Mouse (Mus musculus) ES-E14 (cell line): ENCODE measurements around the gene Gdf7. TPM values are rescaled to one million over a fixed set of nuclear protein-coding genes. Genes with fewer than 3 reads are reported as not detected.

Experiments used
- DNase-seq: peaks from one replicate; pipeline ENCODE4 v3.0.0-alpha.2; 2013; ENCODE audit warnings: low read depth, low spot score
- H3K27ac ChIP-seq: 2 replicates; pipeline ENCODE4 v1.5.1; 2012; ENCODE audit warnings: low read depth, mild to moderate bottlenecking, low read length, moderate library complexity, mixed read lengths; ENCODE audit not compliant: poor library complexity, insufficient read depth, severe bottlenecking
- H3K36me3 ChIP-seq: 2 replicates; pipeline ENCODE4 v1.6.1; 2012; ENCODE audit warnings: mild to moderate bottlenecking, low read length, moderate library complexity, mixed read lengths; ENCODE audit not compliant: control insufficient read depth, poor library complexity, insufficient read depth, severe bottlenecking
- H3K4me1 ChIP-seq, 2 experiments: fragments of 150-350 bp in 1 of 2; sonication (generic) in 1 of 2; 2 replicates each; pipeline ENCODE4 v1.6.1; 2012; ENCODE audit warnings: low read length in 2 of 2, mild to moderate bottlenecking in 1 of 2, mixed read lengths in 1 of 2; ENCODE audit not compliant: control insufficient read depth in 2 of 2, insufficient read depth in 2 of 2, poor library complexity in 1 of 2
- H3K4me3 ChIP-seq, 2 experiments: fragments of 150-350 bp in 1 of 2; sonication (generic) in 1 of 2; 2 replicates each; pipeline ENCODE4 v1.5.1; 2012; ENCODE audit warnings: low read length in 2 of 2, low read depth in 1 of 2, mild to moderate bottlenecking in 1 of 2, mixed read lengths in 1 of 2; ENCODE audit not compliant: insufficient read depth in 1 of 2, poor library complexity in 1 of 2, severe bottlenecking in 1 of 2
- H3K9ac ChIP-seq: 2 replicates; pipeline ENCODE4 v1.6.1; 2012; ENCODE audit warnings: low read depth, mild to moderate bottlenecking, low read length, mixed read lengths; ENCODE audit not compliant: poor library complexity, insufficient read depth, severe bottlenecking
- H3K9me3 ChIP-seq: fragments of 150-350 bp; sonication (generic); 2 replicates; pipeline ENCODE4 v1.6.1; 2012; ENCODE audit warnings: low read depth, mild to moderate bottlenecking, low read length; ENCODE audit not compliant: control insufficient read depth, insufficient read depth
- CHD2 ChIP-seq: IDR thresholded peaks from 2 replicates; pipeline ENCODE4 v1.6.1; 2014; ENCODE audit warnings: mild to moderate bottlenecking, low read depth, low read length, inconsistent platforms
- HCFC1 ChIP-seq: IDR thresholded peaks from 2 replicates; pipeline ENCODE4 v1.6.1; 2012; ENCODE audit warnings: low read length, inconsistent platforms, borderline replicate concordance; ENCODE audit not compliant: insufficient read depth
- MAFK ChIP-seq: IDR thresholded peaks from 2 replicates; pipeline ENCODE4 v1.6.1; 2014; ENCODE audit warnings: mild to moderate bottlenecking, low read depth, low read length, inconsistent platforms; ENCODE audit not compliant: insufficient read depth
- ZC3H11A ChIP-seq: IDR thresholded peaks from 2 replicates; pipeline ENCODE4 v1.6.1; 2012; ENCODE audit warnings: low read depth, mild to moderate bottlenecking, inconsistent platforms, low read length, borderline replicate concordance
- ZNF384 ChIP-seq: IDR thresholded peaks from 2 replicates; pipeline ENCODE4 v1.6.1; 2012; ENCODE audit warnings: low read depth, low read length, inconsistent platforms
- in situ Hi-C, 2 experiments: fragments of 600-800 bp; cut with MboI; formaldehyde crosslinking; loops; one replicate each; pipeline ENCODE4 v1.15.1; 2025; ENCODE audit warnings: low sequenced_read_pairs in 2 of 2, inconsistent platforms in 1 of 2; ENCODE audit not compliant: unreplicated experiment in 2 of 2
- total RNA-seq: library from RNA; depleted of rRNA; stranded (reverse); fragments of 300-350 nt; gene quantifications from 2 replicates; pipeline ENCODE4 v1.2.3, GENCODE M21; 2012

Gdf7 gene
- total RNA-seq, 1 experiment = 0.71 TPM

DNA sequence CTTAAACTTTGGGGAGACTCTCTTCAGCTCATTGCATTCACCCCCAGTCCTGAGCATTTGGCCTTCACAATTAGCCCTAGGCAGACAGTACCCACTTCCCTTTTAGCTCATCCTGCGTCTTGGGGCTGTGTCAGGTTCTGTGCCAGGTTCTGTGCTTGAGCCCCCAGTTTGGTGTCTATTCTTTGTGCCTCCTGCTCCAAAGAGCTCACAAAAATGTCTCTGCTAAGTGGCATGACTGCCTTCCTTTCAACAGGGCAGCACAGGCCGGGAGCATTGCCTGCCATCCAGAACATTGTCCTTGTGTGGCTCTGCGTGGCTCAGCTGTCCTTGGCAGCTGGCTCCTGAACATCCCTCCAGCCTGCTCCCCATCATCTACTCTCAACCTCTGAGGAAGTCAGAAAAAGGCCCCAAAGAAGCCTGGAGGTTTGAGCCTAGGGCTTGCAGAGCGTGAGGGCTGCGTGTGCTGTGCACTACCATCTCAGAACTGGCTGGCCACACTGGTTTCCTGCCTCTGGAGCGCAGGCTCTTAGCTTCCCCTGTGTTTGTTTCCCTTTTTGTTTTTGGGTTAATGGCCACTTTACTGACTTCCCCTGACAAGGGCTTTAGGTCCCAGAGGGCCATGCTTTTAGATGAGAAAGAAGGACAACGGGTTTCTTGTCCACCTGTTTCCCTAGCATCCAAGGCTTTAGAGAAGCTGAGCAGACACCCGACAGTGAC, 46.1 kb upstream of the Gdf7 start:
- no peak overlapping the region for H3K9ac ChIP-seq
- in situ Hi-C loops = no loop called here
- TF ChIP-seq MAFK (no peak), ZNF384 (no peak), HCFC1 (no peak), CHD2 (no peak), ZC3H11A (no peak)
- peaks cover 0 to 9% of the 10 kb centered on the region in 2 experiments; a peak in 2 of 4 replicates for H3K4me1 ChIP-seq
- H3K36me3 ChIP-seq = no peaks in the 10 kb centered on the region; the same call in 1 of the 2 replicates
- no peak overlapping the region for H3K27ac ChIP-seq
- H3K4me3 ChIP-seq = no peak overlapping the region
- DNase-seq = no peak
- no peaks in the 10 kb centered on the region for H3K9me3 ChIP-seq

DNA sequence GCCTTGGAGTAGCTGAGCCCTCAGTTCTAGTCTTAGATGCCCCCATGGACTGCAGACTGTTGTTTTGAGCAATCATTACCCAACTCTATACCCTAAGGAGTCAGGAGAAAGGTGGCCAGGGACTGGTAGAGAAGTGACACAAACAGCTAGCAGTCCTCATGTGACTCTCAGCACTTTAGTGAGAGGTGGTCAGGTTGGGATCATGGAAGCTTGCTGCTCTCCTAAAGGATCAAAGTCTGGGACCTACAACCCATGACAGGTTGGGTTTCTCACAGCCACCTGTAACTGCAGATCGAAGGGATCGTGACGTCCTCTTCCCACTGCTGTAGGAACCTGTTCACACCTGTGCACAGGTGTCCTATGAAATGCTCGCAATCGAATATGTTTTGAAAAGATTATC, 43.8 kb upstream of the Gdf7 start:
- H3K9ac ChIP-seq = no peak overlapping the region
- in situ Hi-C loops = no loop called here

DNA sequence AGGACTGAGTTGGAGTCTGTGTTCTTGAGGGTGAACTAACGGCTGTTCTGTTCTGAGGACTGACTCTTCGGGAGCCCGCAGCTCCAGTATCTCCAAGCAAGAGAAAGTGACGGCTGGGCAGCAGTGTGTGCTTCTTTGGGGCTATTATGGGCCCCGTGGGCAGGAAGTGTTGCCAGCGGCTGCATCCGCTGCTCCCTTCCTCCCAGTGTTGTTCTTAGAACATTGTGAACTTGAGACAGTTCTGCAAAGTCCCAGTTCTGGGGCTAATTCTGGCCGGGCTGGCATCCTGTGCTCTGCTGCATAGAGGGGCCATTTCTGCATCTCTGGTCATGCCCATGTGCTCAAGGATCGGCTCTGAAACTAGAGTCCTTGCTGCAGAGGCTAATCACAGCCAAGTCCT, 43.1 kb upstream of the Gdf7 start:
- Histone ChIP-seq H3K4me1 (peaks cover 0 to 12% of the 10 kb centered on the region in 2 experiments; a peak in 2 of 4 replicates), H3K9me3 (no peaks in the 10 kb centered on the region), H3K36me3 (peaks cover 13% of the 10 kb centered on the region), H3K27ac (no peak overlapping the region), H3K9ac (no peak overlapping the region), H3K4me3 (no peak overlapping the region)
- DNase-seq = no peak
- TF ChIP-seq CHD2 = no peak
- no peak for TF ChIP-seq ZC3H11A
- no peak for TF ChIP-seq MAFK
- TF ChIP-seq HCFC1 = no peak
- TF ChIP-seq ZNF384 = no peak
- in situ Hi-C loops = no loop called here

More for the DNA sequence above, 43.8 kb upstream of the Gdf7 start:
- peaks cover 0 to 7% of the 10 kb centered on the region in 2 experiments; a peak in 2 of 4 replicates for H3K4me1 ChIP-seq
- H3K4me3 ChIP-seq = no peak overlapping the region
- no peak overlapping the region for H3K27ac ChIP-seq
- peaks cover 10% of the 10 kb centered on the region for H3K36me3 ChIP-seq
- TF ChIP-seq MAFK (no peak), ZC3H11A (no peak)
- no peak for DNase-seq
- H3K9me3 ChIP-seq = no peaks in the 10 kb centered on the region

GRCm38 (mm10) chr12:8343381-8343780, 41.6 kb upstream of the Gdf7 start:
- in situ Hi-C loops = no loop called here
- H3K4me1 ChIP-seq = peaks cover 0 to 15% of the 10 kb centered on the region in 2 experiments; a peak in 1 of 4 replicates
- no peak for TF ChIP-seq ZNF384
- no peak for TF ChIP-seq HCFC1
- no peak for TF ChIP-seq MAFK
- no peak for TF ChIP-seq CHD2
- TF ChIP-seq ZC3H11A = no peak

GRCm38 (mm10) chr12:8341008-8341407, 39.3 kb upstream of the Gdf7 start:
- no peaks in the 10 kb centered on the region for H3K9me3 ChIP-seq
- peaks cover 30% of the 10 kb centered on the region for H3K36me3 ChIP-seq
- peaks cover 0 to 15% of the 10 kb centered on the region in 2 experiments; a peak in 1 of 4 replicates for H3K4me1 ChIP-seq
- H3K27ac ChIP-seq = no peak overlapping the region
- in situ Hi-C loops = no loop called here
- no peak for DNase-seq
- no peak overlapping the region for H3K4me3 ChIP-seq
- no peak overlapping the region for H3K9ac ChIP-seq
- TF ChIP-seq MAFK (peak; percentile 89), ZC3H11A (no peak)

More at GRCm38 (mm10) chr12:8343381-8343780, 41.6 kb upstream of the Gdf7 start:
- no peak overlapping the region for H3K4me3 ChIP-seq
- no peak for DNase-seq
- no peaks in the 10 kb centered on the region for H3K9me3 ChIP-seq
- peaks cover 19% of the 10 kb centered on the region for H3K36me3 ChIP-seq
- no peak overlapping the region for H3K27ac ChIP-seq
- no peak overlapping the region for H3K9ac ChIP-seq
